Mouse (Mus musculus): ENCODE measurements around the gene Lsm14a.
A peak's percentile ranks its signal among the peaks of the same experiment; 100 is the strongest.

The Lsm14a gene

GRCm38 (mm10) chr7:34393215-34393614, at the start of gene Lsm14a:
Gene Lsm14a, minus strand, starts transcription at chr7:34393315.
- DNase-seq: no peak

GRCm38 (mm10) chr7:34438903-34439302, 45.8 kb upstream of the Lsm14a start:
- no peak for DNase-seq

GRCm38 (mm10) chr7:34433597-34433996, 40.5 kb upstream of the Lsm14a start:
- DNase-seq: no peak

GRCm38 (mm10) chr7:34421201-34421600, 28.1 kb upstream of the Lsm14a start:
- no peak for DNase-seq

GRCm38 (mm10) chr7:34407492-34407891, 14.4 kb upstream of the Lsm14a start:
- DNase-seq: no peak

- no peak for DNase-seq
These were observed 10.8 kb upstream of the Lsm14a start for GRCm38 (mm10) chr7:34403876-34404275.

GRCm38 (mm10) chr7:34400070-34400469, 7.0 kb upstream of the Lsm14a start:
- DNase-seq: no peak

GRCm38 (mm10) chr7:34398831-34399230, 5.7 kb upstream of the Lsm14a start:
- DNase-seq: no peak

- no peak for DNase-seq
These were observed 3.7 kb upstream of the Lsm14a start for GRCm38 (mm10) chr7:34396791-34397190.

GRCm38 (mm10) chr7:34395761-34396160, 2.6 kb upstream of the Lsm14a start:
- no peak for DNase-seq

GRCm38 (mm10) chr7:34394636-34395035, 1.5 kb upstream of the Lsm14a start:
- no peak for DNase-seq

- DNase-seq: no peak
These were observed 976 bp upstream of the Lsm14a start for GRCm38 (mm10) chr7:34394091-34394490.

- DNase-seq: no peak
These were observed 780 bp downstream of the Lsm14a start for GRCm38 (mm10) chr7:34392335-34392734.

- DNase-seq: no peak
These were observed 1.4 kb downstream of the Lsm14a start for GRCm38 (mm10) chr7:34391711-34392110.

- no peak for DNase-seq
These were observed 2.3 kb downstream of the Lsm14a start for GRCm38 (mm10) chr7:34390834-34391155.

GRCm38 (mm10) chr7:34390111-34390833, 2.8 kb downstream of the Lsm14a start:
- no peak for DNase-seq

GRCm38 (mm10) chr7:34389277-34390085, 3.6 kb downstream of the Lsm14a start:
- peak; percentile 93 for DNase-seq

GRCm38 (mm10) chr7:34388445-34389276, 4.5 kb downstream of the Lsm14a start:
- DNase-seq: peak; percentile 80

- no peak for DNase-seq
These were observed 5.2 kb downstream of the Lsm14a start for GRCm38 (mm10) chr7:34387784-34388444.

GRCm38 (mm10) chr7:34382803-34383202, 10.3 kb downstream of the Lsm14a start:
- no peak for DNase-seq

- no peak for DNase-seq
These were observed 11.4 kb downstream of the Lsm14a start for GRCm38 (mm10) chr7:34381733-34382132.

GRCm38 (mm10) chr7:34380311-34380710, 12.8 kb downstream of the Lsm14a start:
- no peak for DNase-seq

- no peak for DNase-seq
These were observed 19.2 kb downstream of the Lsm14a start for GRCm38 (mm10) chr7:34373906-34374305.

Data from right cerebral cortex, postnatal 25 days (tissue).